Mouse (Mus musculus) olfactory bulb, adult 2 months (tissue): ENCODE measurements around the gene Tulp2.

Experiments
- CTCF ChIP-seq: fragments of 200-500 bp; IDR thresholded peaks from 2 replicates; pipeline ENCODE4 v1.5.1; 2012; ENCODE audit warnings: low read depth, mild to moderate bottlenecking, low read length, moderate library complexity; ENCODE audit not compliant: insufficient read depth
- POLR2A ChIP-seq: fragments of 200-500 bp; IDR thresholded peaks from 2 replicates; pipeline ENCODE4 v1.6.1; 2012; ENCODE audit warnings: mild to moderate bottlenecking, low read depth, low read length, moderate library complexity; ENCODE audit not compliant: insufficient read depth

- TF ChIP-seq CTCF (no peak), POLR2A (no peak)
Measured at GRCm38 (mm10) chr7:45515436-45515835, 33.8 kb downstream of the Tulp2 start.
